Mouse (Mus musculus): ENCODE data around the gene Rwdd2b. TPM values are rescaled to one million over a fixed set of nuclear protein-coding genes. Genes with fewer than 3 reads are reported as not detected.
A peak's percentile ranks its signal among the peaks of the same experiment; 100 is the strongest.

Rwdd2b gene
- total and polyA plus RNA-seq, 3 experiments: 14.2 to 35.9 (median 35.9) TPM

- no peak overlapping the region for H3K9ac ChIP-seq (ENCODE audit: insufficient read depth, low read depth)
- H3K9me3 ChIP-seq (replicated peaks; ENCODE audit: low read length): no peaks in the 10 kb centered on the region
- peaks cover 76 to 93% of the 10 kb centered on the region in 2 experiments for H3K36me3 ChIP-seq (replicated peaks in 1 of 2; ENCODE audit: control insufficient read depth in 1 of 2, insufficient read depth in 1 of 2, low read length in 1 of 2)
- no peak overlapping the region for H3K4me3 ChIP-seq (replicated peaks in 1 of 3; ENCODE audit: low read depth in 2 of 3, low read length in 2 of 3, poor library complexity in 1 of 3)
- no peak overlapping the region for H3K4me2 ChIP-seq (ENCODE audit: insufficient read depth, low read depth, poor library complexity, severe bottlenecking)
- no peak overlapping the region for H3K27ac ChIP-seq (ENCODE audit: insufficient read depth, low read depth)
- dilution Hi-C loops (cut with MboI; ENCODE audit: extremely low pct_ligation_motif_present, extremely low pct_unique_long_range_greater_than_20kb, low sequenced_read_pairs): no loop called here
- peaks cover 39% of the 10 kb centered on the region for H3K79me2 ChIP-seq (replicated peaks; ENCODE audit: control insufficient read depth, extremely low read depth, insufficient read depth, poor library complexity, severe bottlenecking)
- no peaks in the 10 kb centered on the region for H3K27me3 ChIP-seq (replicated peaks)
- no peak for DNase-seq (ENCODE audit: extremely low read depth)
- TF ChIP-seq ZNF384 (IDR thresholded peaks at IDR 0.05; ENCODE audit: low read depth, low read length): no peak
- TF ChIP-seq POLR2AphosphoS2 (IDR thresholded peaks at IDR 0.05; ENCODE audit: low read depth, low read length): 0 out of 2 replicates have a peak, but pooled peaks have one; percentile 50
- in situ Hi-C loops (cut with MboI; ENCODE audit: low pct_ligation_motif_present, low pct_unique_long_range_greater_than_20kb, low sequenced_read_pairs): no loop called here
- peaks cover 3 to 17% of the 10 kb centered on the region in 2 experiments; a peak in 3 of 4 replicates for H3K4me1 ChIP-seq (ENCODE audit: control insufficient read depth in 1 of 2, insufficient read depth in 2 of 2)
Measured at GRCm38 (mm10) chr16:87488605-87489004, 48.2 kb upstream of the Rwdd2b start.

GRCm38 (mm10) chr16:87486739-87487138, 46.4 kb upstream of the Rwdd2b start:
- H3K4me2 ChIP-seq (ENCODE audit: insufficient read depth, low read depth, poor library complexity, severe bottlenecking): no peak overlapping the region
- no peaks in the 10 kb centered on the region for H3K9me3 ChIP-seq (replicated peaks; ENCODE audit: low read length)
- no peak overlapping the region for H3K27ac ChIP-seq (ENCODE audit: insufficient read depth, low read depth)
- no peak for TF ChIP-seq SMC3 (IDR thresholded peaks at IDR 0.05; ENCODE audit: low read depth, low read length)
- TF ChIP-seq UBTF (IDR thresholded peaks at IDR 0.05; ENCODE audit: low read depth, low read length): no peak
- TF ChIP-seq MXI1 (IDR thresholded peaks at IDR 0.05; ENCODE audit: low read depth, low read length): no peak
- TF ChIP-seq ETS1 (conservative IDR thresholded peaks at IDR 0.05; ENCODE audit: low read depth, low read length): no peak
- TF ChIP-seq USF1 (IDR thresholded peaks at IDR 0.05; ENCODE audit: low read depth, low read length): no peak
- no peak for TF ChIP-seq PAX5 (IDR thresholded peaks at IDR 0.05; ENCODE audit: low read length)
- dilution Hi-C loops (cut with MboI; ENCODE audit: extremely low pct_ligation_motif_present, extremely low pct_unique_long_range_greater_than_20kb, low sequenced_read_pairs): no loop called here
- no peaks in the 10 kb centered on the region for H3K27me3 ChIP-seq (replicated peaks)
- DNase-seq (ENCODE audit: extremely low read depth): no peak
- H3K36me3 ChIP-seq (replicated peaks in 1 of 2; ENCODE audit: control insufficient read depth in 1 of 2, insufficient read depth in 1 of 2, low read length in 1 of 2): peaks cover 81 to 95% of the 10 kb centered on the region in 2 experiments
- in situ Hi-C loops (cut with MboI; ENCODE audit: low pct_ligation_motif_present, low pct_unique_long_range_greater_than_20kb, low sequenced_read_pairs): no loop called here
- H3K4me3 ChIP-seq (replicated peaks in 1 of 3; ENCODE audit: low read depth in 2 of 3, low read length in 2 of 3, poor library complexity in 1 of 3): no peak overlapping the region
- H3K4me1 ChIP-seq (ENCODE audit: control insufficient read depth in 1 of 2, insufficient read depth in 2 of 2): peaks cover 3 to 5% of the 10 kb centered on the region in 2 experiments; a peak in 3 of 4 replicates
- H3K9ac ChIP-seq (ENCODE audit: insufficient read depth, low read depth): no peak overlapping the region
- H3K79me2 ChIP-seq (replicated peaks; ENCODE audit: control insufficient read depth, extremely low read depth, insufficient read depth, poor library complexity, severe bottlenecking): peaks cover 29% of the 10 kb centered on the region

GRCm38 (mm10) chr16:87484367-87484766, 44.0 kb upstream of the Rwdd2b start:
- in situ Hi-C loops (cut with MboI; ENCODE audit: low pct_ligation_motif_present, low pct_unique_long_range_greater_than_20kb, low sequenced_read_pairs): no loop called here
- H3K36me3 ChIP-seq (replicated peaks in 1 of 2; ENCODE audit: control insufficient read depth in 1 of 2, insufficient read depth in 1 of 2, low read length in 1 of 2): peaks cover 68 to 91% of the 10 kb centered on the region in 2 experiments
- H3K27me3 ChIP-seq (replicated peaks): no peaks in the 10 kb centered on the region
- dilution Hi-C loops (cut with MboI; ENCODE audit: extremely low pct_ligation_motif_present, extremely low pct_unique_long_range_greater_than_20kb, low sequenced_read_pairs): no loop called here
- H3K4me3 ChIP-seq (replicated peaks in 1 of 3; ENCODE audit: low read depth in 2 of 3, low read length in 2 of 3, poor library complexity in 1 of 3): no peak overlapping the region
- peaks cover 3 to 5% of the 10 kb centered on the region in 2 experiments; a peak in 3 of 4 replicates for H3K4me1 ChIP-seq (ENCODE audit: control insufficient read depth in 1 of 2, insufficient read depth in 2 of 2)
- no peak overlapping the region for H3K9ac ChIP-seq (ENCODE audit: insufficient read depth, low read depth)
- H3K79me2 ChIP-seq (replicated peaks; ENCODE audit: control insufficient read depth, extremely low read depth, insufficient read depth, poor library complexity, severe bottlenecking): peaks cover 19% of the 10 kb centered on the region
- DNase-seq (ENCODE audit: extremely low read depth): no peak
- H3K9me3 ChIP-seq (replicated peaks; ENCODE audit: low read length): no peaks in the 10 kb centered on the region
- TF ChIP-seq POLR2A (IDR thresholded peaks at IDR 0.05; ENCODE audit: low read depth, low read length) (no peak; the same call in 1 of the 2 replicates), SIN3A (IDR thresholded peaks at IDR 0.05; ENCODE audit: low read length) (no peak), TBP (conservative IDR thresholded peaks at IDR 0.05; ENCODE audit: low read depth, low read length) (no peak), MXI1 (IDR thresholded peaks at IDR 0.05; ENCODE audit: low read depth, low read length) (no peak), JUND (conservative IDR thresholded peaks at IDR 0.05; ENCODE audit: low read depth, low read length) (no peak), RAD21 (IDR thresholded peaks at IDR 0.05; ENCODE audit: low read depth, low read length) (no peak), TCF12 (IDR thresholded peaks at IDR 0.05; ENCODE audit: low read depth, low read length) (no peak), CHD1 (IDR thresholded peaks at IDR 0.05; ENCODE audit: low read depth, low read length) (no peak), NELFE (IDR thresholded peaks at IDR 0.05; ENCODE audit: low read depth, low read length) (no peak), CTCF (conservative IDR thresholded peaks at IDR 0.05 in 1 of 2, IDR thresholded peaks at IDR 0.05 in 1 of 2; ENCODE audit: low read depth in 2 of 2, low read length in 2 of 2) (no peak), MAFK (IDR thresholded peaks at IDR 0.05; ENCODE audit: insufficient replicate concordance, low read length) (no peak)
- H3K27ac ChIP-seq (ENCODE audit: insufficient read depth, low read depth): 0 out of 2 replicates have a peak overlapping the region, but pooled peaks have one; percentile 25
- H3K4me2 ChIP-seq (ENCODE audit: insufficient read depth, low read depth, poor library complexity, severe bottlenecking): no peak overlapping the region

All from CH12.LX (cell line).